Mouse (Mus musculus) monocyte, adult 59 days (primary cell): ENCODE results near the gene Vmn2r75. TPM values are rescaled to one million over a fixed set of nuclear protein-coding genes. Genes with fewer than 3 reads are reported as not detected.

ENCODE experiments used
- total RNA-seq, 2 experiments: library from RNA; stranded (reverse); gene quantifications; one replicate each; pipeline ENCODE4 v1.2.4; 2023

Vmn2r75 gene
- total RNA-seq: not detected

DNA sequence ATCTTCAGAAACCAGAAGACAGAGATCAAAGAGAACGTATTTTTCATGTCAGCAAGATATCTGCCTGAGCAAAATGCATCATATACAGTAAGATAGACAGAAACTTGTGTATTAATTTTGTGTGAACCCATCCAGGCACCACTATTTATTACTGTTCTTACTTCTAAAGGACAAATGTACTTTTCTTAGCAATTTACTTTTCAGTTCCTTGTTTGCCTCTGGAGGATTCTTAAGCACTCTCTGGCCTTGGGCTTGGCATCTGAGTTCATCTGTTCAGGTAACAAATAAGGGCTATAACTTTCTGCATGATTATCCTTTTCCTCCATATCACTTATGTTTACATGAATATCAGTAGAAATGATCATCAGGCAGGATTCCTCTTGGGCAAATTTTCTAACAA is at the start of gene Vmn2r75:
Vmn2r75 (minus strand) TSS at position 101 of the 400 bp plus-strand sequence.

Other genes with a start within 250 kb of the Vmn2r75 start
- gene Vmn2r74, start 210.1 kb downstream of the Vmn2r75 start, total RNA-seq: not detected
- gene Vmn2r76, start 74.5 kb upstream of the Vmn2r75 start, total RNA-seq: not detected
- gene Olfr310, start 105.4 kb upstream of the Vmn2r75 start, total RNA-seq: not detected
- gene Olfr309, start 141.9 kb upstream of the Vmn2r75 start, total RNA-seq: not detected
- gene Olfr308, start 153.9 kb upstream of the Vmn2r75 start, total RNA-seq: not detected
- gene Olfr307, start 165.8 kb upstream of the Vmn2r75 start, total RNA-seq: not detected
- not detected for gene Olfr305, start 195.2 kb upstream of the Vmn2r75 start, total RNA-seq
- gene Olfr304, start 214.9 kb upstream of the Vmn2r75 start, total RNA-seq: not detected
- gene Olfr303, start 226.0 kb upstream of the Vmn2r75 start, total RNA-seq: not detected
- not detected for gene Olfr301, start 232.1 kb upstream of the Vmn2r75 start, total RNA-seq